Mouse (Mus musculus): ENCODE data around the gene Iqcj.

Iqcj gene

DNA sequence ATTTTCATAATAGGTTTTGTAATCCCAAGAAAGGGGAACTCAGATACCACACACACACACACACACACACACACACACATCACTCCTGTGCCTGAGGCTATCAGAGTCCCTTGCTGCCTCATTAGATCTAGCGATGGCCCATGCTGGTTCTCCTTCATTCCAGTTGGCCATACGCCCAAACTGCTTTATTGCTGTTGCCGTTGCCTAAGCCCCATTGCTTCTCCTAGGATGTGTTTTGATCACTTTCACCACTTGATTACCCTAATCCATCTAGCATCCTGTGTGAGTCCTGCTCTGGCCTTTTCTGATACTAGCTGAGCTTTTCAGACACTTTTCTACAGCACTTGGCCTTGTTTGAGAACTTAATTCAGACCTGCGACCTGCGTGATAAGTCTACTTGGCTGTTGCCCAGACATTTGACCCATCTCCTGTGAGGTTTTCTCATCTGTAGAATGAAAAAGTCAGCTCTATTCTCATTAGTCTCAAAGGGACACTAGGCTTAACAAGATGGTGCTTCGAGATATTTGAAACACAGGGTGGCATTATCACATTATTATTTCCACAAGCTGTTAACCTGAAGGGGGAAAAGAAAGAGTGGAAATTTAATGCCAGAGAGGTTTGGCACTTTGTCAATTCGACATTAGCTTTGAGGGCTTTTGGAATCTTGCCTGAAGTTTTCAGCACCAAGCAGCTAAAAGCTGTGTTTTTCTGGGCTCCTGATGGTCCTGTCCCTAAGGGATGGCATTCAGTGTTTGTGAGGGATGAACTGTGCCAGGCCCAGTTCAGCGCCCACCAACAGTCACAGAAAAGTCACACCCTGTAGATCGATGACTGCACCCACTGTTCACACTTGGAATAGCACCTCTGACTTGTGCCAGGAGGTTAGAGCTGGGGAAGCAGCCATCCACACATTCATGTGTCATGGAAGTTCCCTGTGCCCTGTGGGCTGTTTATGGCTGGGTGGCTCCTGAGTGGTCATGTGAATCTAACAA, 179.7 kb downstream of the Iqcj start:
- ATAC-seq (ENCODE audit: low TSS enrichment): peak; percentile 44; the same call in 1 of the 2 replicates

DNA sequence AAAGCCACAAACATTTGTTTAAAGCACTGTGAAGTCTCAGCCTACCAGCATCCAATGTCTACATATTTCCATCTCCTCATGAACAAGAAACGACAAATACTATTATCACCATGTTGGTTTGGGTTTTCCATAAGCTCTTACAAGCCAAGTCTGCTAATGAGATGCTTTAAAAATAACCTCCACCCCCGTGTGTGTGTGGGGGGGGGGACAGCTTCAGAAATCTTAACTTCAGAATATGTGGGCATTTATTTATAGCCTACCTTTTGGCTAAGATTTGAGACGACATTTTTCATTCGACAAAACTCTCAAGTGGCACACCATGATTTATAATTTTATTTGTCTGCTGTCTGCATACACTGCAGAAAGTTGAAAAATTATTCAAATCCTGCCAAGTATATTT, 185.4 kb downstream of the Iqcj start:
- ATAC-seq (ENCODE audit: low TSS enrichment): peak; percentile 50

DNA sequence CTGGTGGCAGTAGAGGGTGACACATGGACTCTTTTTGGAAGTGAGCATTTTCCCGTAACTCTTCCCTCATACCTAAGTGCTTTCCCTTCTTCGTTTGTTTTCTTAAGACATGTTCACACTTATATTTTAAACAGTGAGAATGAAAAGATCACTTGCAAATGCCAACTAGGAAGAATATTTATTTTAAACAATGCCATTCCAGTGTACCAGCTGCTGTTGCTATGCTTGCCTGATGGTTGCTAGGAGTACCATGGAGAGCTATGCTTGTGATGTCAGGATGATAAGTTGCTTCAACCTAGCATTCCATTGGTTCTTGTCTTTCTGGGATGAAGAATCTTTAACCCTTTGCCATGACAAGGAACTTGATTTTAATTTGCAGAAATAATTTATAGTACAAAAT, 193.0 kb downstream of the Iqcj start:
- ATAC-seq (ENCODE audit: low TSS enrichment): peak; percentile 87

DNA sequence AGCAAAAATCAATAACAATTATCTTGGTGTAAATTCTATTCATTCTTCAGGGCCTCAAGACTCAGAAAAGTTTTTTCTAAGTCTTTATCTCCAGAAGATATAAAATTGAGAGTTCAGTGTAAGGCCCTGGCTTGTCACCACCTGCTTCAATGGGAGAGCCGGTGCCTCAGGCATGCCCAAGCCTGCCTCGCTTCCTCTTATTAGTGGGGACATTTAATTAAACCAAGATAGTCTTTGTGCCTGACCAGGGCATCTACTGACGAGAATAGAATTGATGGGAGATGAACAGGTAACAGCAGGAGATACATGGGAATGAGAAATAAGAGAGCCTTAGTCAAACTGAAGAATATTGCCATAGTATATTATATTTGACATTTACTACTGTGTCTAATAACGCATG, 200.1 kb downstream of the Iqcj start:
- ATAC-seq (ENCODE audit: low TSS enrichment): no peak

DNA sequence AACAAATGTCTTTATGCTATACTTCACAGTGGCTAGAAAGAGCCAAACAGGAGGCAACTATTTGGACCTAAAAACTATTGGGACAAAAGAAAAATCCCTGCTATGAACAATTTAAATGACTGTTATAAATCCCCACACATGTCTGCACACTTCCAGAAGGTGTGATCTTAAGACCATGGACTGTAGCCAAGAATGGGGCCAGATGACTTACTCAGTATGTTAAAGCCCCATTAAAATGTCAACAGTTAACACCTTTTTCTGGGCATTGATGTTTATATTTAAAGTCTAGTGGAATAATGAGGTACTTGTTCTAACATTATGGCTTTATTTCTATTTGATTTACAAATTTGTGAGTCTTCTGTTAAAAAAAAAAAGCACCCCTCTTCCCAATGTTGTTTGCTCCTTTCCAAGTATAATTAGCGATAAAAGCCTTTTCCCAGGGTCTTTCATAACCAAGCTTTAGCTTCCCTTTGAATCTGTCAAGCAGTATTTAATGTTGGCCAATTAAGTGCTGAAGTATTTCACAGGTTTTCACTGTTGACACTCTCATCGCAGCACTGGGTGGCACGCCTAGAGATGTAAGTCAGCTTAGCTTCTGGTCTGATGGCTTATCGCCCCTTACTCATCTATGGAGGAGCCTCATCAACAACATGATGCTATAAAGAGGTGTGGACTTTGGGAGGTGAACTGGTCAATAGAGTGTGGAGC, 204.9 kb downstream of the Iqcj start:
- ATAC-seq (ENCODE audit: low TSS enrichment): no peak

DNA sequence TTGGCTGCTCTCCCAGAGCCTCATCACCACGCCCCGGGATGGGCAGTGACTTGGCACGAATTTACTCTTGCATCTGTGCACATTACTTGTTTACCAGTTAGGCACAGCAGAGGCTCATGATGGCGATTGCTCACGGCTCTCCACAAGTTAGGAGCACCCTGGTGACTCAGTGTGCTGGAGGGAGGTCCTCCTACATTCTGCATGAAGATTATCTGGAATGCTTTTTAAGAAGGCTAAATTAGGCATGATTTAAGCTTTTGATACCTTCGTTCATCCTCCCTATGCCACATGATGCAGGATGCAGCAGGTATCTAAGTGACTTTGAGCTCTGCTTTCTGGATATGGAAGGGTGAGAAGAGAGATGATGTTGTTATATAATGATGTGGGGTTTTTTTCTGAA, 207.5 kb downstream of the Iqcj start:
- ATAC-seq (ENCODE audit: low TSS enrichment): peak; percentile 79

DNA sequence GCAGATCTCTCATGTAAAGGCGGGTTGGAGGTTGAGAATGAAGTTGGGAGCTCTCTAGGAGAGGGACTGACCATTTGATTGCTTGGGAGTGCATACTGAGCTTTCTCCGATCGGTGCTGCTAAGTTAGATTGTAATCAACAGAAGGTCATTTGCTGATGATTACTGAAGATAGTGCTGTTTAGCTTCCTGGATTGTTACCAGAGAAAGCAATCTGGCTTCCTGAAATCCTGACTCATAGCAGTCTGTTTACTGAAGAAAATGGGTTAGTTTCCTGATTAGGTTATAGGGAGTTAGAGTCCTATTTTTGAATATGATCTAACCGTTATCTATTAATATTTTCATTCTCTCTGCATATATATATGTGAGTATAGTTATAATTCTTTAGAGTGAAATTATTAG, 209.3 kb downstream of the Iqcj start:
- no peak for ATAC-seq (ENCODE audit: low TSS enrichment)

DNA sequence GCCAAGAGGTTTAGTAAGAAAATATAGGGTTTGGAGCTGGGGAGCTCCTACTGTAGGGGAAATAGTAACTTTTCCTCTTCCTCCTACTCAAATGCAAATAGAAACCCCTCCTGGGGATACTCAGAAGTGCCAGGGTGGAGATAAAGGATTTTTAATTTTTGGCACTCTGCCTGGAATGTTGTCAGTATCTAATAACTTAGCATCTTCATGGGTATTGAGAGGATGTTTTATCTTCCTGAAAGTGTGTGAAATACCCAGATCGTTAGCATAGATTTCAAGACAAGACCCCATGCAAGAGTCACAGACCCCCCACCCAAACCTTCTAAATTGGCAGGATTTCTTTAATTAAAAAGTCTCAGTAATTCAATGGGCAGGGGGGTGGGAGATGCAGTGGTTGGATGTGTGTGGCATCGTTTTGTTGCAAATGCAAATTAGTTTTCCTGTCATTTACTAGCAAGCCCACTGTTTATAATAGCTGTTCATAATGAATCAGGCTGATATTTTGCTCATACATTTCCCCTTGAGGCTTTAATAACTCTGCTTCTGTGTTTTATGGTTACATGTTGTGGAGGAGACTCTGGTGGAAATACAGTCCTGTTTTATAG, 213.2 kb downstream of the Iqcj start:
- no peak for ATAC-seq (ENCODE audit: low TSS enrichment)

Data from frontal cortex, adult (tissue).